Mouse (Mus musculus): ENCODE measurements around the gene Hjurp. TPM values are rescaled to one million over a fixed set of nuclear protein-coding genes. Genes with fewer than 3 reads are reported as not detected.
"Not testable (repeated sequence)": the region's sequence is repeated elsewhere in the genome, so short reads cannot be mapped to it uniquely, and the experiment has no call there.

Gene Hjurp
- polyA plus RNA-seq, 1 experiment from 2014 or later = 175 TPM

DNA sequence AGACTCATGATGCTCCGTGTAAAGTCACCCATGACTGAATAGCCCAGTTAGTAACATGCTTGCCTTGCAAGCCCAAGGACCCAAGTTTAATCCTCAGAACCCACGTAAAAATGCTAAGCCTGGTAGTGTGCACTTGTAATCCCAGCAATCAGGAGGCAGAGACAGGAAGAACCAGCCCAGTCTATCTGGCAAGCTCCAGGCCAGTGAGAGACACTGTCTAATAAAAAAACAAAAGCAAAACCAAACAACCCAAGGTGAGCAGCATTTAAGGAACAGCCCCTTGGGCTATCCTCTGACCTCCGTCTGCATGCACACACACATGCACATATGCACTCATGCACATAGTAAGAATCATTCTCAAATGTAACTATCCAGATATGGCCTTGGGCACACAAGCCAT lies 47.9 kb downstream of the Hjurp start:
- peaks cover 90% of the 10 kb centered on the region for H3K9me3 ChIP-seq (replicated peaks)
- H3K4me3 ChIP-seq (replicated peaks) = no peak overlapping the region
- H3K36me3 ChIP-seq = no peaks in the 10 kb centered on the region
- 84% methylated on average over 3 of the region's 3 CpGs for WGBS
- no peaks in the 10 kb centered on the region for H3K4me1 ChIP-seq
- no peak overlapping the region for H3K9ac ChIP-seq
- no peaks in the 10 kb centered on the region for H3K27me3 ChIP-seq
- H3K4me2 ChIP-seq = no peak overlapping the region
- H3K27ac ChIP-seq = no peak overlapping the region
- ATAC-seq (replicated peaks; ENCODE audit: low FRiP score) = no peak

- H3K27ac ChIP-seq = no peak overlapping the region
- no peak for ATAC-seq (replicated peaks; ENCODE audit: low FRiP score)
- no peaks in the 10 kb centered on the region for H3K4me1 ChIP-seq
- H3K4me2 ChIP-seq = no peak overlapping the region
- peaks cover 76% of the 10 kb centered on the region for H3K9me3 ChIP-seq (replicated peaks)
- H3K27me3 ChIP-seq = no peaks in the 10 kb centered on the region
- H3K4me3 ChIP-seq (replicated peaks) = no peak overlapping the region
- H3K36me3 ChIP-seq = no peaks in the 10 kb centered on the region
- 72% methylated on average over 7 of the region's 7 CpGs for WGBS
- H3K9ac ChIP-seq = no peak overlapping the region
Measured at GRCm38 (mm10) chr1:88228121-88228520, 49.3 kb downstream of the Hjurp start.

DNA sequence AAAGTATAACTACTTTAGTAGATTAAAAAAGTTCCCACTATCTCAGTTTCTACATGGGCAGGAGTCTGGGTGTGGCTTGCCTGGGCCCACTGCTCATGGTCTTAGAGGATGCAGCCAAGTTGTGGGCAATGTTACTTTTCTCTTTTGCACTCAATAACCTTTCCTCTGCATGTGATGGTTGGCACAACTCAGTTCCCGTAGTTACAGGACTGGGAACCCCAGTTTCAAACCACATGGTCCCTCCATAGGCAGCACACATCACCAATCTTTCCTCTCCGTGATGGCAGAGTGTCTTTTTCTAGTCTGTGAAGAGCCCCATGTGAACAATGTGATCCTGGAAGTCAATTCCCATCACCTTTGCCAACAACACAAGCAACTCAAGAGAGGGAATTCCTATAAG lies 50.0 kb downstream of the Hjurp start:
- Histone ChIP-seq H3K9me3 (replicated peaks) (peaks cover 70% of the 10 kb centered on the region), H3K4me2 (no peak overlapping the region), H3K4me1 (no peaks in the 10 kb centered on the region), H3K9ac (no peak overlapping the region), H3K4me3 (replicated peaks) (no peak overlapping the region), H3K36me3 (no peaks in the 10 kb centered on the region), H3K27me3 (no peaks in the 10 kb centered on the region), H3K27ac (no peak overlapping the region)
- ATAC-seq (replicated peaks; ENCODE audit: low FRiP score) = no peak
- WGBS = 63% methylated on average over 2 of the region's 2 CpGs

GRCm38 (mm10) chr1:88226670-88227379 lies 50.6 kb downstream of the Hjurp start, which contains the start of gene Mroh2a:
Mroh2a (plus strand) TSS chr1:88226986.
- WGBS = 58% methylated on average over 5 of the region's 5 CpGs
- Histone ChIP-seq H3K36me3 (no peaks in the 10 kb centered on the region), H3K4me2 (no peak within 1 kb of the TSS), H3K9me3 (replicated peaks) (peaks cover 63% of the 10 kb centered on the region), H3K27ac (no peak within 1 kb of the TSS), H3K9ac (no peak within 1 kb of the TSS), H3K27me3 (no peaks in the 10 kb centered on the region), H3K4me3 (replicated peaks) (no peak within 1 kb of the TSS), H3K4me1 (no peaks in the 10 kb centered on the region)
- no peak for ATAC-seq (replicated peaks; ENCODE audit: low FRiP score)

GRCm38 (mm10) chr1:88225741-88226140 lies 51.7 kb downstream of the Hjurp start:
- no peak overlapping the region for H3K27ac ChIP-seq
- H3K4me1 ChIP-seq = no peaks in the 10 kb centered on the region
- H3K36me3 ChIP-seq = no peaks in the 10 kb centered on the region
- H3K9me3 ChIP-seq (replicated peaks) = peaks cover 54% of the 10 kb centered on the region
- H3K4me2 ChIP-seq = no peak overlapping the region
- H3K27me3 ChIP-seq = no peaks in the 10 kb centered on the region
- H3K9ac ChIP-seq = no peak overlapping the region
- no peak overlapping the region for H3K4me3 ChIP-seq (replicated peaks)
- no peak for ATAC-seq (replicated peaks; ENCODE audit: low FRiP score)

- H3K4me2 ChIP-seq; H3K4me1 ChIP-seq; H3K27me3 ChIP-seq; H3K36me3 ChIP-seq; H3K27ac ChIP-seq; H3K4me3 ChIP-seq (replicated peaks); H3K9ac ChIP-seq; ATAC-seq (replicated peaks; ENCODE audit: low FRiP score): not testable (repeated sequence)
- H3K9me3 ChIP-seq (replicated peaks) = peaks cover 49% of the 10 kb centered on the region
- 37% methylated on average over 2 of the region's 2 CpGs for WGBS
Measured at GRCm38 (mm10) chr1:88225301-88225700, 52.1 kb downstream of the Hjurp start.

- H3K36me3 ChIP-seq = no peaks in the 10 kb centered on the region
- WGBS = 68% methylated on average over 2 of the region's 2 CpGs
- no peak overlapping the region for H3K4me3 ChIP-seq (replicated peaks)
- H3K4me2 ChIP-seq = no peak overlapping the region
- ATAC-seq (replicated peaks; ENCODE audit: low FRiP score) = no peak
- no peak overlapping the region for H3K9ac ChIP-seq
- H3K27me3 ChIP-seq = no peaks in the 10 kb centered on the region
- no peak overlapping the region for H3K27ac ChIP-seq
- H3K4me1 ChIP-seq = no peaks in the 10 kb centered on the region
- peaks cover 38% of the 10 kb centered on the region for H3K9me3 ChIP-seq (replicated peaks)
Measured at GRCm38 (mm10) chr1:88224029-88224776, 53.2 kb downstream of the Hjurp start.

DNA sequence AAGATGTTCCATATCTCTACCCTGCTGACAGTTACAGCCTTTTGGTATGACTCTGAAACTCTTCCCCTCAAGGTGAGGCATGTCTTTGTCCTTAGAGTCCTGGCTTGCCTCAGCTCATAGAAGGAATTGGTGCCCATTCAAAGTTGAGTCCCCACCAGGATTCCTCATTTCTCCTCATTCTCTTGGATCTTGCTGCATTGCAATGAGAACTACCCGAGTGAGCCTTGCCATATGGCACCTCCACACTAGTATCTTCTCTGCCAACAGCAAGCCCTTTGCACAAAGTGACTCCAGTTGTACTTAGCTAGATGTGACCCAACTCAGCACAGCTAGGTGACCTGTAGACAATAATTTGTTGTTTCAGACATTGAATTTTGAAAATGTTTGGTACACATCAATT lies 53.8 kb downstream of the Hjurp start:
- peaks cover 32% of the 10 kb centered on the region for H3K9me3 ChIP-seq (replicated peaks)
- no peaks in the 10 kb centered on the region for H3K27me3 ChIP-seq
- H3K9ac ChIP-seq = no peak overlapping the region
- H3K4me3 ChIP-seq (replicated peaks) = no peak overlapping the region
- 60% methylated on average over 1 of the region's 1 CpGs for WGBS
- H3K27ac ChIP-seq = no peak overlapping the region
- no peak overlapping the region for H3K4me2 ChIP-seq
- no peak for ATAC-seq (replicated peaks; ENCODE audit: low FRiP score)
- H3K36me3 ChIP-seq = no peaks in the 10 kb centered on the region
- H3K4me1 ChIP-seq = no peaks in the 10 kb centered on the region

GRCm38 (mm10) chr1:88223011-88223515 lies 54.4 kb downstream of the Hjurp start:
- H3K4me2 ChIP-seq; H3K4me1 ChIP-seq; H3K27me3 ChIP-seq; H3K9ac ChIP-seq; H3K4me3 ChIP-seq (replicated peaks); H3K27ac ChIP-seq; H3K36me3 ChIP-seq; ATAC-seq (replicated peaks; ENCODE audit: low FRiP score): not testable (repeated sequence)
- H3K9me3 ChIP-seq (replicated peaks) = peaks cover 27% of the 10 kb centered on the region

GRCm38 (mm10) chr1:88222216-88222615 lies 55.2 kb downstream of the Hjurp start:
- Histone ChIP-seq H3K27me3 (no peaks in the 10 kb centered on the region), H3K36me3 (no peaks in the 10 kb centered on the region), H3K27ac (no peak overlapping the region), H3K9ac (no peak overlapping the region), H3K4me3 (replicated peaks) (no peak overlapping the region), H3K4me2 (no peak overlapping the region), H3K4me1 (no peaks in the 10 kb centered on the region), H3K9me3 (replicated peaks) (peaks cover 25% of the 10 kb centered on the region)
- 57% methylated on average over 2 of the region's 2 CpGs for WGBS
- no peak for ATAC-seq (replicated peaks; ENCODE audit: low FRiP score)

- Histone ChIP-seq H3K9me3 (replicated peaks) (peaks cover 21% of the 10 kb centered on the region), H3K4me3 (replicated peaks) (no peak overlapping the region), H3K36me3 (no peaks in the 10 kb centered on the region), H3K27me3 (no peaks in the 10 kb centered on the region), H3K27ac (no peak overlapping the region), H3K4me2 (no peak overlapping the region), H3K4me1 (no peaks in the 10 kb centered on the region), H3K9ac (no peak overlapping the region)
- ATAC-seq (replicated peaks; ENCODE audit: low FRiP score) = no peak
Measured at GRCm38 (mm10) chr1:88220336-88220735, 57.1 kb downstream of the Hjurp start.

DNA sequence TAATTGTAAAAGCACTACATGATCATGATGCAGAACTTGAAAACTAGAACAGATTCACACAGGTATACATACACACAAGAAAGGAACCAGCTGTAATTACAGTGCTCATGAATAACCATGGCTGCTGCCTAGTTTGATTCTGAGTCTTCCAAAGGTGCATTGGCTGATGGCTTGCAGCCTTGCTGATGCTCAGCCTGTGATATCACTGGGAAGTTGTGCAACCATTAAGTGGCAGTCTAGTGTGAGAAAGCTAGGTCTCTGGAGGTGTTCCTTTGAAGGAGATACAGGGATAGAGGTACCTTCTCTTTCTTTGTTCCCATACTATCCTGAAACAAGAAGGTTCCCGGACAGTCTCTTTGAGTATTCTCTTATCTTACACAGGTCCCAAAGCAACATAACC lies 58.4 kb downstream of the Hjurp start:
- Histone ChIP-seq H3K27me3 (no peaks in the 10 kb centered on the region), H3K9me3 (replicated peaks) (peaks cover 31% of the 10 kb centered on the region), H3K27ac (no peak overlapping the region), H3K4me3 (replicated peaks) (no peak overlapping the region), H3K4me1 (no peaks in the 10 kb centered on the region), H3K36me3 (no peaks in the 10 kb centered on the region), H3K4me2 (no peak overlapping the region), H3K9ac (no peak overlapping the region)
- WGBS = 14% methylated on average over 1 of the region's 1 CpGs
- no peak for ATAC-seq (replicated peaks; ENCODE audit: low FRiP score)

Data from kidney, embryonic 15.5 days (tissue).